Mouse (Mus musculus): ENCODE data around the gene Rhoj. TPM values are rescaled to one million over a fixed set of nuclear protein-coding genes. Genes with fewer than 3 reads are reported as not detected.

Gene Rhoj
- total and polyA plus RNA-seq, 3 experiments, result not detected

DNA sequence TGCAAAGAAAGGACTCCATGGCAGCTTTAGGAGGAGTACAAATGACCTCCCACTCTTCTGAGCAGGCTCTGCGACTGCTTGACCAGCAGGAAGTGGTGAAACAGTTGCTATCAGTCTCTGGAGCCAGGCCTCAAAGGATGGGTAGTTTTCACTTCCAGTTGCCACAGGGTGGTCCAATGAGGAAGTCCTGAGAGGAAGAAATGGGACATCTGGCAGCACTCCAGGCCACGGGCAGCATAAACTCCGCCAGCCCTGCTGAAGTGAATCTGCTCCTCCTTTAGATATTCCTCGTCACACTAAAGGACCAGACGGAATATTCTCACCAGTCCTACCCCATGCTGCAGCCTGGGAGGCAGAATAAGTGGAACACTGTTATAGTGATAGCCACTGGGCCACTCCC lies 140.8 kb downstream of the Rhoj start:
- H3K4me3 ChIP-seq (replicated peaks in 1 of 3; ENCODE audit: low read depth in 2 of 3, low read length in 2 of 3, poor library complexity in 1 of 3), result no peak overlapping the region
- no peak for DNase-seq (ENCODE audit: extremely low read depth)

DNA sequence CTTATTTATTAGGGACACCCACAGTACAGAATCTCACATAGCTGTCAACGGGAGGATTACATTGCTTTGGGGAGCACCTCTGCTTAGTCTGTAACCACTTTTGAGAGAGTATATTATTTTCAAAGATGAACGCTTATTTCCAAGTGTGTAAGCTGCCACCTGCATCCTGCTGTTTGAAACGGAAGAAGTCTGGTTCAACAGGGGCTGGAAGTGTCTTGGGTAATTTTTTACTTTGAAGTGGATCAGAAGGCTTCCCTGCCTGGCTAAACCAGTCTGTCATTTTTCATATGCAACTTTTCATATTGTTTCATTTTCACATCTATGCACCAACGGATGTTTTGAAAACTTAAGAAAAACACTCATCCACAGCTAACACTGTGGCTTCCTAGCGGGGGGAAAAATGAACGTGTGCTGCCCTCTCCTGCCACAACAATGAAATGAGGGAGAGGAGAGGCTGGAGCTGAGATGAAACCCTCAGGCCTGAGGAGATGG lies 141.4 kb downstream of the Rhoj start:
- H3K9me3 ChIP-seq (replicated peaks; ENCODE audit: low read length), result no peaks in the 10 kb centered on the region
- in situ Hi-C loops (cut with MboI; ENCODE audit: low pct_ligation_motif_present, low pct_unique_long_range_greater_than_20kb, low sequenced_read_pairs), result no loop called here
- H3K27ac ChIP-seq (ENCODE audit: insufficient read depth, low read depth), result no peak overlapping the region
- dilution Hi-C loops (cut with MboI; ENCODE audit: extremely low pct_ligation_motif_present, extremely low pct_unique_long_range_greater_than_20kb, low sequenced_read_pairs), result no loop called here
- peaks cover 2 to 18% of the 10 kb centered on the region in 2 experiments; a peak in 2 of 4 replicates for H3K4me1 ChIP-seq (ENCODE audit: control insufficient read depth in 1 of 2, insufficient read depth in 2 of 2)
- no peaks in the 10 kb centered on the region for H3K27me3 ChIP-seq (replicated peaks)
- no peak for DNase-seq (ENCODE audit: extremely low read depth)
- no peak overlapping the region for H3K4me2 ChIP-seq (ENCODE audit: insufficient read depth, low read depth, poor library complexity, severe bottlenecking)
- H3K4me3 ChIP-seq (replicated peaks in 1 of 3; ENCODE audit: low read depth in 2 of 3, low read length in 2 of 3, poor library complexity in 1 of 3), result no peak overlapping the region
- TF ChIP-seq RAD21 (IDR thresholded peaks at IDR 0.05; ENCODE audit: low read depth, low read length) (peak; percentile 9; the same call in 1 of the 2 replicates), IRF4 (IDR thresholded peaks at IDR 0.05; ENCODE audit: low read depth, low read length) (no peak), ZC3H11A (IDR thresholded peaks at IDR 0.05; ENCODE audit: low read depth, low read length) (no peak), PAX5 (IDR thresholded peaks at IDR 0.05; ENCODE audit: low read length) (no peak), MXI1 (IDR thresholded peaks at IDR 0.05; ENCODE audit: low read depth, low read length) (no peak), HCFC1 (IDR thresholded peaks at IDR 0.05; ENCODE audit: low read depth, low read length) (no peak), MYC (IDR thresholded peaks at IDR 0.05; ENCODE audit: low read depth, low read length) (no peak), ZNF384 (IDR thresholded peaks at IDR 0.05; ENCODE audit: low read depth, low read length) (no peak), CTCF (conservative IDR thresholded peaks at IDR 0.05 in 1 of 2, IDR thresholded peaks at IDR 0.05 in 1 of 2; ENCODE audit: low read depth in 2 of 2, low read length in 2 of 2) (peak in 1 of 2 experiments; percentile 32; a peak in 2 of 4 replicates)
- peaks cover 15 to 33% of the 10 kb centered on the region in 2 experiments for H3K36me3 ChIP-seq (replicated peaks in 1 of 2; ENCODE audit: control insufficient read depth in 1 of 2, insufficient read depth in 1 of 2, low read length in 1 of 2)
- H3K9ac ChIP-seq (ENCODE audit: insufficient read depth, low read depth), result no peak overlapping the region
- H3K79me2 ChIP-seq (replicated peaks; ENCODE audit: control insufficient read depth, extremely low read depth, insufficient read depth, poor library complexity, severe bottlenecking), result no peaks in the 10 kb centered on the region

More for the DNA sequence above, 140.8 kb downstream of the Rhoj start:
- H3K36me3 ChIP-seq (replicated peaks in 1 of 2; ENCODE audit: control insufficient read depth in 1 of 2, insufficient read depth in 1 of 2, low read length in 1 of 2), result peaks cover 15 to 33% of the 10 kb centered on the region in 2 experiments
- H3K9ac ChIP-seq (ENCODE audit: insufficient read depth, low read depth), result no peak overlapping the region
- H3K27ac ChIP-seq (ENCODE audit: insufficient read depth, low read depth), result no peak overlapping the region
- dilution Hi-C loops (cut with MboI; ENCODE audit: extremely low pct_ligation_motif_present, extremely low pct_unique_long_range_greater_than_20kb, low sequenced_read_pairs), result no loop called here
- no peak for TF ChIP-seq MAX (IDR thresholded peaks at IDR 0.05; ENCODE audit: low read length)
- TF ChIP-seq ZNF384 (IDR thresholded peaks at IDR 0.05; ENCODE audit: low read depth, low read length), result no peak
- TF ChIP-seq MAFK (IDR thresholded peaks at IDR 0.05; ENCODE audit: insufficient replicate concordance, low read length), result no peak
- no peak for TF ChIP-seq CHD1 (IDR thresholded peaks at IDR 0.05; ENCODE audit: low read depth, low read length)
- no peak for TF ChIP-seq UBTF (IDR thresholded peaks at IDR 0.05; ENCODE audit: low read depth, low read length)
- TF ChIP-seq POLR2AphosphoS2 (IDR thresholded peaks at IDR 0.05; ENCODE audit: low read depth, low read length), result no peak
- no peak for TF ChIP-seq BHLHE40 (IDR thresholded peaks at IDR 0.05; ENCODE audit: low read depth, low read length)
- no peak for TF ChIP-seq CTCF (conservative IDR thresholded peaks at IDR 0.05 in 1 of 2, IDR thresholded peaks at IDR 0.05 in 1 of 2; ENCODE audit: low read depth in 2 of 2, low read length in 2 of 2)
- no peaks in the 10 kb centered on the region for H3K27me3 ChIP-seq (replicated peaks)
- no peaks in the 10 kb centered on the region for H3K9me3 ChIP-seq (replicated peaks; ENCODE audit: low read length)
- no peaks in the 10 kb centered on the region for H3K79me2 ChIP-seq (replicated peaks; ENCODE audit: control insufficient read depth, extremely low read depth, insufficient read depth, poor library complexity, severe bottlenecking)
- peaks cover 2 to 18% of the 10 kb centered on the region in 2 experiments; a peak in 2 of 4 replicates for H3K4me1 ChIP-seq (ENCODE audit: control insufficient read depth in 1 of 2, insufficient read depth in 2 of 2)
- in situ Hi-C loops (cut with MboI; ENCODE audit: low pct_ligation_motif_present, low pct_unique_long_range_greater_than_20kb, low sequenced_read_pairs), result no loop called here
- no peak overlapping the region for H3K4me2 ChIP-seq (ENCODE audit: insufficient read depth, low read depth, poor library complexity, severe bottlenecking)
